Comparison of ENCODE assay signal across 10 mouse cellular contexts in genomic region chr2:157520496-157520895, GRCm38 (mm10). TPM values are rescaled to one million over a fixed set of nuclear protein-coding genes. Genes with fewer than 3 reads are reported as not detected.
DNase-seq lines count a peak whose midpoint lies in the region; ATAC-seq lines count a peak whose summit lies in the region.
"Had no signal": no experiment of that assay in that cellular context is flagged by ENCODE, and none has a peak within 500 bp of the region (broad histone marks: within the 10 kb centered on the region; RNA-seq: fewer than 3 reads in every experiment).

No protein-coding gene starts in this region.

- 14% methylated on average over 5 of the region's 5 CpGs for WGBS in forebrain, embryonic 15.5 days

- no peaks in the 10 kb centered on the region for H3K27me3 ChIP-seq in forebrain, embryonic 15.5 days
- H3K27me3 ChIP-seq: liver, embryonic 13.5 days had no signal

- H3K27ac ChIP-seq in forebrain, embryonic 15.5 days (replicated peaks), result peak overlapping the region; percentile 67
- H3K27ac ChIP-seq: liver, embryonic 13.5 days had no signal

- H3K4me3 ChIP-seq in forebrain, embryonic 15.5 days, result no peak overlapping the region
- H3K4me3 ChIP-seq: liver, embryonic 13.5 days had no signal

- no peak overlapping the region for H3K4me2 ChIP-seq in forebrain, embryonic 15.5 days (replicated peaks)
- H3K4me2 ChIP-seq: liver, embryonic 13.5 days had no signal

- H3K4me1 ChIP-seq in forebrain, embryonic 15.5 days, result peaks cover 38% of the 10 kb centered on the region
- H3K4me1 ChIP-seq: liver, embryonic 13.5 days had no signal

- no peaks in the 10 kb centered on the region for H3K9me3 ChIP-seq in forebrain, embryonic 15.5 days
- H3K9me3 ChIP-seq: liver, embryonic 13.5 days had no signal

- DNase-seq in right cerebral cortex, adult 2 months (ENCODE audit: low spot score in 2 of 2), result peak; percentile 45 to 51
- no peak for DNase-seq in right cerebral cortex, postnatal 4 days
- DNase-seq in left cerebral cortex, postnatal 25 days (ENCODE audit: low spot score in 2 of 2), result peak; percentile 67 to 77
- DNase-seq in testis, postnatal 10 days (ENCODE audit: low spot score), result no peak
- DNase-seq in thymus, postnatal 25 days, result no peak
- DNase-seq in urinary bladder, adult 2 months (ENCODE audit: low spot score), result no peak
- DNase-seq: adrenal gland, postnatal 25 days; kidney, postnatal 4 days; liver, embryonic 13.5 days had no signal

- no peaks in the 10 kb centered on the region for H3K36me3 ChIP-seq in forebrain, embryonic 15.5 days
- H3K36me3 ChIP-seq: liver, embryonic 13.5 days had no signal

- ATAC-seq in forebrain, embryonic 15.5 days (replicated peaks), result peak; percentile 67; the same call in 1 of the 2 replicates

- intact Hi-C loops in left cerebral cortex, postnatal 25 days (cut with DNase I), result no loop called here

- H3K9ac ChIP-seq in forebrain, embryonic 15.5 days (replicated peaks), result no peak overlapping the region
- H3K9ac ChIP-seq: liver, embryonic 13.5 days had no signal

RNA-seq across cellular contexts. Expression of gene Nnat, which starts 39.4 kb away (rescaled TPM):
- 6,946 and 7,065 TPM in 2 replicates for polyA plus RNA-seq in forebrain, embryonic 15.5 days (2015; fragmentation: Nextera tagmentation; extraction: Ambion mirVana)
- total RNA-seq in left cerebral cortex, postnatal 25 days (2021), result 100 to 1,000 TPM; 234 to 293 TPM
- 7.4 and 28.8 TPM in 2 replicates for polyA plus RNA-seq in urinary bladder, adult 2 months (2012; rRNA removed)

RNA-seq across cellular contexts. Expression of gene Blcap, which starts 50.6 kb away (rescaled TPM):
- 184 and 201 TPM in 2 replicates for polyA plus RNA-seq in forebrain, embryonic 15.5 days (2015; fragmentation: Nextera tagmentation; extraction: Ambion mirVana)
- total RNA-seq in left cerebral cortex, postnatal 25 days (2021), result 100 to 1,000 TPM; 111 to 112 TPM
- polyA plus RNA-seq in urinary bladder, adult 2 months (2012; rRNA removed), result 58.7 and 61.9 TPM in 2 replicates

Comparison
In these comparisons a context has a peak if more than half of its experiments do, and no peak if none do; other contexts are left out.
1. DNase-seq: peak in right cerebral cortex, adult 2 months (2 of 2) and left cerebral cortex, postnatal 25 days (2 of 2); none in right cerebral cortex, postnatal 4 days (single experiment), testis, postnatal 10 days (single experiment), thymus, postnatal 25 days (single experiment) and urinary bladder, adult 2 months (single experiment).
2. RNA of gene Nnat, which starts 39.4 kb away (polyA plus RNA-seq): 6,946 to 7,065 TPM in forebrain, embryonic 15.5 days; 7.4 to 28.8 TPM in urinary bladder, adult 2 months; every median in the first group is over 100 times any median in the second.